Mouse (Mus musculus) heart, embryonic 13.5 days (tissue): ENCODE results near the gene Foxo3. TPM values are rescaled to one million over a fixed set of nuclear protein-coding genes. Genes with fewer than 3 reads are reported as not detected.

Source experiments
- ATAC-seq: fragments of 200-750 bp; cut with Nextera tagmentation; 2 replicates; pipeline ENCODE4 v1.8.0; 2017; ENCODE audit warnings: moderate TSS enrichment; ENCODE audit not compliant: insufficient number of reproducible peaks, low FRiP score, low TSS enrichment; ENCODE audit errors: extremely low read depth
- H3K27ac ChIP-seq: fragments of 300-500 bp; sonication (generic); replicated peaks from 2 replicates; pipeline ENCODE4 v1.5.1; 2015; ENCODE audit warnings: moderate library complexity, mild to moderate bottlenecking, inconsistent platforms
- H3K27me3 ChIP-seq: fragments of 300-500 bp; sonication (generic); replicated peaks from 2 replicates; pipeline ENCODE4 v1.6.1; 2015; ENCODE audit warnings: mild to moderate bottlenecking, inconsistent platforms
- H3K36me3 ChIP-seq: fragments of 300-500 bp; sonication (generic); 2 replicates; pipeline ENCODE4 v1.6.1; 2015; ENCODE audit warnings: mild to moderate bottlenecking, inconsistent platforms
- H3K4me1 ChIP-seq: fragments of 300-500 bp; sonication (generic); 2 replicates; pipeline ENCODE4 v1.6.1; 2015; ENCODE audit warnings: inconsistent platforms
- H3K4me2 ChIP-seq: fragments of 300-500 bp; sonication (generic); 2 replicates; pipeline ENCODE4 v1.6.1; 2015; ENCODE audit warnings: inconsistent platforms, mild to moderate bottlenecking, moderate library complexity
- H3K4me3 ChIP-seq: fragments of 300-500 bp; sonication (generic); 2 replicates; pipeline ENCODE4 v1.5.1; 2015; ENCODE audit warnings: moderate library complexity, mild to moderate bottlenecking, inconsistent platforms
- H3K9ac ChIP-seq: fragments of 300-500 bp; sonication (generic); 2 replicates; pipeline ENCODE4 v1.6.1; 2015; ENCODE audit warnings: inconsistent platforms, mild to moderate bottlenecking, moderate library complexity
- H3K9me3 ChIP-seq: fragments of 300-500 bp; sonication (generic); 2 replicates; pipeline ENCODE4 v1.6.1; 2016; ENCODE audit warnings: inconsistent platforms
- WGBS: fragments of 180-500 bp; shearing (Covaris S2); methylation state at CpG from one replicate; pipeline ENCODE4 v1.1.7; 2015; ENCODE audit warnings: mixed read lengths; 5-methylcytosine and 5-hydroxymethylcytosine counted together
- polyA plus RNA-seq: library from polyadenylated mRNA; unstranded; fragments of >200 nt; fragmentation: Nextera tagmentation; extraction: Ambion mirVana; gene quantifications from 2 replicates; pipeline ENCODE4 v1.2.1, GENCODE M21; 2015

Gene Foxo3
- polyA plus RNA-seq, 1 experiment from 2014 or later = 4.4 TPM

DNA sequence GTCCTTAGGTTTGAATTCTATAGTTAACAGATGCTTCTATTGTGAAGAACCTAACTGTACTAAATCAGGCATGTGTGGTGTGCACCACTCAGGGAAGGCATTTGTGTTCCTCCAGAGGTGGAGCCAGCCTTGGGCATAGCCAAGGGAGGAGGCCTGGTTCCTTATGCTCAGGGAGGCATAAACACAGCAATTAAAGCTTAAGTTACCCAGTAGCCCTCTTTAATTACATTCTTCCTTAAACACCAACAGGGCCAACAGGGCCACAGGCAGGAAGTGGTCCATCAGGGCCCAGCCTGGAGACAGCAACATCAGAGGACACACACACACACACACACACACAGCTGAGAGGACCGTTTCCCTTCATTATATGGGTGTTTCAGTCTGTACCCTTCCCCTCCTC lies 102.7 kb downstream of the Foxo3 start:
- H3K4me3 ChIP-seq = no peak overlapping the region
- H3K36me3 ChIP-seq = peaks cover 4% of the 10 kb centered on the region; the same call in 1 of the 2 replicates
- peaks cover 13% of the 10 kb centered on the region; the same call in 1 of the 2 replicates for H3K4me1 ChIP-seq
- H3K27ac ChIP-seq = no peak overlapping the region
- no peak overlapping the region for H3K9ac ChIP-seq
- H3K4me2 ChIP-seq = no peak overlapping the region
- ATAC-seq = no peak
- H3K9me3 ChIP-seq = no peaks in the 10 kb centered on the region
- 40% methylated on average over 1 of the region's 1 CpGs for WGBS
- H3K27me3 ChIP-seq = no peaks in the 10 kb centered on the region

GRCm38 (mm10) chr10:42170889-42171347 lies 105.6 kb downstream of the Foxo3 start:
- Histone ChIP-seq H3K27ac (no peak overlapping the region), H3K4me2 (no peak overlapping the region), H3K9me3 (no peaks in the 10 kb centered on the region), H3K4me3 (no peak overlapping the region), H3K27me3 (no peaks in the 10 kb centered on the region), H3K9ac (no peak overlapping the region), H3K36me3 (no peaks in the 10 kb centered on the region), H3K4me1 (peaks cover 7% of the 10 kb centered on the region; the same call in 1 of the 2 replicates)
- 11% methylated on average over 5 of the region's 5 CpGs for WGBS
- ATAC-seq = no peak

GRCm38 (mm10) chr10:42170201-42170600 lies 106.4 kb downstream of the Foxo3 start:
- no peaks in the 10 kb centered on the region for H3K9me3 ChIP-seq
- no peak for ATAC-seq

DNA sequence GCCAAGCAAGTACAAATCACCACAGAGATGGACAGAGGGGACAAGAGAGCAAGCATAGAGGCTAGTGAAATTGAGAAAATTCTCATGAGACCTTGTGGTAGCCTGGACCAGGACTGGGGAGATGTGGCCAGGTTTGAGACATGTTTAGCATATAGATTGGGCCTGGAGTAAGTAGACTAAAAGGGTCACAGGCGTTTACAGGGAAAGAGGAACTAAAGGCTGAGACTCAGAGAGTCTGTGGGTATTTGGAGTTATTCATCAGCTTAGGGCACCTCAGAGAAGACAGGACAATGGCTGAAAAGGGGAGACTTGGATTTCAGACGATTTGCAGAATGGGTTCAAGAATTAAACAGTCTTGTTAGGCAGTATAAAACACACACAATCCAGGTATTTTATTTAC lies 121.8 kb downstream of the Foxo3 start:
- no peak overlapping the region for H3K4me3 ChIP-seq
- no peaks in the 10 kb centered on the region for H3K27me3 ChIP-seq
- WGBS = 68% methylated on average over 2 of the region's 2 CpGs
- no peak overlapping the region for H3K4me2 ChIP-seq
- H3K27ac ChIP-seq = no peak overlapping the region
- no peak for ATAC-seq
- no peaks in the 10 kb centered on the region for H3K36me3 ChIP-seq
- no peak overlapping the region for H3K9ac ChIP-seq
- peaks cover 12% of the 10 kb centered on the region for H3K4me1 ChIP-seq
- H3K9me3 ChIP-seq = peaks cover 17% of the 10 kb centered on the region

More at GRCm38 (mm10) chr10:42170201-42170600, 106.4 kb downstream of the Foxo3 start:
- H3K27me3 ChIP-seq = no peaks in the 10 kb centered on the region
- peaks cover 7% of the 10 kb centered on the region; the same call in 1 of the 2 replicates for H3K4me1 ChIP-seq
- no peak overlapping the region for H3K4me2 ChIP-seq
- H3K4me3 ChIP-seq = no peak overlapping the region
- no peaks in the 10 kb centered on the region for H3K36me3 ChIP-seq
- no peak overlapping the region for H3K9ac ChIP-seq
- H3K27ac ChIP-seq = no peak overlapping the region
- WGBS = 67% methylated on average over 5 of the region's 5 CpGs

GRCm38 (mm10) chr10:42152426-42153205 lies 123.9 kb downstream of the Foxo3 start:
- Histone ChIP-seq H3K9ac (no peak overlapping the region), H3K36me3 (no peaks in the 10 kb centered on the region), H3K27me3 (no peaks in the 10 kb centered on the region), H3K4me3 (no peak overlapping the region), H3K4me2 (no peak overlapping the region), H3K9me3 (peaks cover 10% of the 10 kb centered on the region), H3K27ac (no peak overlapping the region), H3K4me1 (peaks cover 12% of the 10 kb centered on the region)
- no peak for ATAC-seq
- 39% methylated on average over 14 of the region's 14 CpGs for WGBS

DNA sequence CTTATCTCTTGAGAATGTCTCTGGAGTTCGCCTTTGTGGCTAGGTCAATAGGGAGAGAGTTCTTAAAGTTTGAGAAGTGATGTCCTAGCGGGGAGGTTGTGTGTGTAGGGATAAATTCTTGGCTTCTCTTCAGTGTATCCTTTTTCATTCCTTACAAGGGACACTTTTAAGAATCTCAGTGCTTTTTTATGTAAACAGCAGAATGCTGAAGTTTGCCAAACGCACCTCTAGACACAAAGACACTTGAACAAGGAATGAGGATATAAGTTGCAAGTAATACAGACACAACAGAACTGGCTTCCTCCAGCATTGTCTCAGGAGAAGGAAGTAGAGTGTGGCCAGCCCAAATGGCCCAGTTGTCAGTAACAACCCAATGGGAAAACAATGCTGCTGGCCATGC lies 126.8 kb downstream of the Foxo3 start:
- ATAC-seq = no peak
- Histone ChIP-seq H3K36me3 (no peaks in the 10 kb centered on the region), H3K4me3 (no peak overlapping the region), H3K9ac (no peak overlapping the region), H3K27ac (no peak overlapping the region), H3K4me1 (peaks cover 12% of the 10 kb centered on the region), H3K27me3 (no peaks in the 10 kb centered on the region), H3K4me2 (no peak overlapping the region), H3K9me3 (0 out of 2 replicates have a peak, but pooled peaks cover 4% of the 10 kb centered on the region)
- 79% methylated on average over 3 of the region's 3 CpGs for WGBS

- Histone ChIP-seq H3K4me2 (no peak overlapping the region), H3K4me3 (no peak overlapping the region), H3K4me1 (peaks cover 12% of the 10 kb centered on the region), H3K9ac (no peak overlapping the region), H3K27ac (no peak overlapping the region), H3K27me3 (no peaks in the 10 kb centered on the region), H3K9me3 (0 out of 2 replicates have a peak, but pooled peaks cover 4% of the 10 kb centered on the region), H3K36me3 (no peaks in the 10 kb centered on the region)
- 54% methylated on average over 3 of the region's 3 CpGs for WGBS
- no peak for ATAC-seq
Measured at GRCm38 (mm10) chr10:42148326-42148725, 128.2 kb downstream of the Foxo3 start.

DNA sequence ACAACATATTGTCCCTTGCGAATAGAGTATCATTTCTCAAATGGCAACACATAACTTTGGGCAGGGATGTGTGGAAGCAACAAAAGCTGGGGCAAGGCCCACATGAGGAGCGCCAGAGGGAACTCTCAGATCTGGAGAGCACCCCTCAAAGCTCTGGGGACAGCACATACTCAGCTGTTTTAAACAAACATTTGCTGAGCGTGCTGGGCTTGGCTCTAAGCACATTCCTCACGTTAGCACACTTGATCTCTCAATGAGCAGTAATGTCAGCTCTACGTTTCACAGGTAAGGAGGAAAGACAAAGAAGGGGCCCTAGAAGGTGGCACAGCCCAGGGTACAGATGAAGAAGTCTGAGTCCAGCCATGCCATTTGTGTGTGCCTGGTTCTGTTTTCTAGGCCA lies 131.3 kb downstream of the Foxo3 start:
- Histone ChIP-seq H3K4me1 (0 out of 2 replicates have a peak, but pooled peaks cover 7% of the 10 kb centered on the region), H3K27ac (no peak overlapping the region), H3K9ac (no peak overlapping the region), H3K36me3 (no peaks in the 10 kb centered on the region), H3K27me3 (no peaks in the 10 kb centered on the region), H3K4me3 (no peak overlapping the region), H3K9me3 (0 out of 2 replicates have a peak, but pooled peaks cover 4% of the 10 kb centered on the region), H3K4me2 (no peak overlapping the region)
- WGBS = 68% methylated on average over 5 of the region's 5 CpGs
- no peak for ATAC-seq

GRCm38 (mm10) chr10:42144788-42145187 lies 131.8 kb downstream of the Foxo3 start:
- H3K9me3 ChIP-seq = no peaks in the 10 kb centered on the region
- WGBS = 61% methylated on average over 5 of the region's 5 CpGs
- H3K4me1 ChIP-seq = 0 out of 2 replicates have a peak, but pooled peaks cover 7% of the 10 kb centered on the region
- H3K9ac ChIP-seq = no peak overlapping the region
- no peak for ATAC-seq
- H3K27ac ChIP-seq = no peak overlapping the region
- H3K36me3 ChIP-seq = no peaks in the 10 kb centered on the region
- H3K27me3 ChIP-seq = no peaks in the 10 kb centered on the region
- H3K4me3 ChIP-seq = no peak overlapping the region
- no peak overlapping the region for H3K4me2 ChIP-seq

- Histone ChIP-seq H3K9me3 (no peaks in the 10 kb centered on the region), H3K4me3 (no peak overlapping the region), H3K27me3 (no peaks in the 10 kb centered on the region), H3K9ac (no peak overlapping the region), H3K27ac (no peak overlapping the region), H3K4me2 (no peak overlapping the region), H3K36me3 (no peaks in the 10 kb centered on the region), H3K4me1 (0 out of 2 replicates have a peak, but pooled peaks cover 7% of the 10 kb centered on the region)
- WGBS = 58% methylated on average over 2 of the region's 2 CpGs
- no peak for ATAC-seq
Measured at GRCm38 (mm10) chr10:42144176-42144575, 132.4 kb downstream of the Foxo3 start.

GRCm38 (mm10) chr10:42142791-42143190 lies 133.8 kb downstream of the Foxo3 start:
- Histone ChIP-seq H3K4me2 (no peak overlapping the region), H3K4me1 (0 out of 2 replicates have a peak, but pooled peaks cover 7% of the 10 kb centered on the region), H3K36me3 (no peaks in the 10 kb centered on the region), H3K27me3 (no peaks in the 10 kb centered on the region), H3K27ac (no peak overlapping the region), H3K9me3 (0 out of 2 replicates have a peak, but pooled peaks cover under 1% of the 10 kb centered on the region), H3K4me3 (no peak overlapping the region), H3K9ac (no peak overlapping the region)
- ATAC-seq = no peak
- WGBS = 77% methylated on average over 1 of the region's 1 CpGs
